Mouse (Mus musculus): ENCODE data around the gene Dlg2. TPM values are rescaled to one million over a fixed set of nuclear protein-coding genes. Genes with fewer than 3 reads are reported as not detected.

Gene Dlg2
- polyA plus RNA-seq, 1 experiment: 89.8 TPM

- WGBS: 54% methylated on average over 2 of the region's 2 CpGs
- TF ChIP-seq CTCF (IDR thresholded peaks at IDR 0.05; ENCODE audit: borderline replicate concordance, insufficient read depth, low read depth, low read length): no peak
- TF ChIP-seq POLR2A (IDR thresholded peaks at IDR 0.05; ENCODE audit: borderline replicate concordance, insufficient read depth, low read length): no peak
- no peaks in the 10 kb centered on the region for H3K27me3 ChIP-seq (ENCODE audit: control insufficient read depth, insufficient read depth, low read length)
- H3K4me3 ChIP-seq (replicated peaks; ENCODE audit: insufficient read depth, low read depth, low read length): no peak overlapping the region
- H3K27ac ChIP-seq (ENCODE audit: insufficient read depth, low read length): no peak overlapping the region
- no peak for DNase-seq
- H3K4me1 ChIP-seq (ENCODE audit: control insufficient read depth, insufficient read depth, low read length): no peaks in the 10 kb centered on the region
Observed at GRCm38 (mm10) chr7:91161643-91162175, 685.2 kb downstream of the Dlg2 start.

DNA sequence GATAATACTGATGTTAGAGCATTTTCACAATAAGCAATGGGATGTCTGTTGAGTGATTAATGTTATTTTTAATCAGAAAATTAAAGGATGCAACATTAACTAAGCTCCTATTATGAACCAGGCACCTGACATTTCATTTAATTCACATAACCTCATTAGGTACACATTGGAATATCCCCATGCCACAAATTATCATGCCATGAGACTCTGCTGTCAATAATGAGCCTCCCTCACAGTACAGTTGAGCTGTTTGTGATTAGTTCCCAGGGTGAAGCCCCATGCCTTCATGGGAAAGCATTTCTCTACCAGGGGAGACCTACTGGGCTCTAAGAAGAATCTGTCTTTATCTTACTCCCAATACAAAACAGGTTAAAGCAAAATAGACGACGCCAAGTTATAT, 697.1 kb downstream of the Dlg2 start:
- no peak for DNase-seq
- no peak overlapping the region for H3K27ac ChIP-seq (ENCODE audit: insufficient read depth, low read length)
- no peak overlapping the region for H3K4me3 ChIP-seq (replicated peaks; ENCODE audit: insufficient read depth, low read depth, low read length)
- WGBS: 91% methylated on average over 2 of the region's 2 CpGs
- H3K27me3 ChIP-seq (ENCODE audit: control insufficient read depth, insufficient read depth, low read length): no peaks in the 10 kb centered on the region
- TF ChIP-seq POLR2A (IDR thresholded peaks at IDR 0.05; ENCODE audit: borderline replicate concordance, insufficient read depth, low read length): no peak
- TF ChIP-seq CTCF (IDR thresholded peaks at IDR 0.05; ENCODE audit: borderline replicate concordance, insufficient read depth, low read depth, low read length): no peak
- H3K4me1 ChIP-seq (ENCODE audit: control insufficient read depth, insufficient read depth, low read length): no peaks in the 10 kb centered on the region

GRCm38 (mm10) chr7:91188211-91188610, 711.7 kb downstream of the Dlg2 start:
- H3K4me1 ChIP-seq (ENCODE audit: control insufficient read depth, insufficient read depth, low read length): no peaks in the 10 kb centered on the region
- no peak for DNase-seq
- TF ChIP-seq CTCF (IDR thresholded peaks at IDR 0.05; ENCODE audit: borderline replicate concordance, insufficient read depth, low read depth, low read length): no peak
- TF ChIP-seq POLR2A (IDR thresholded peaks at IDR 0.05; ENCODE audit: borderline replicate concordance, insufficient read depth, low read length): no peak
- H3K27ac ChIP-seq (ENCODE audit: insufficient read depth, low read length): no peak overlapping the region
- WGBS: 93% methylated on average over 2 of the region's 2 CpGs
- no peaks in the 10 kb centered on the region for H3K27me3 ChIP-seq (ENCODE audit: control insufficient read depth, insufficient read depth, low read length)
- no peak overlapping the region for H3K4me3 ChIP-seq (replicated peaks; ENCODE audit: insufficient read depth, low read depth, low read length)

GRCm38 (mm10) chr7:91199372-91199771, 722.9 kb downstream of the Dlg2 start:
- no peak for DNase-seq
- 67% methylated on average over 1 of the region's 1 CpGs for WGBS
- Histone ChIP-seq H3K27me3 (ENCODE audit: control insufficient read depth, insufficient read depth, low read length) (no peaks in the 10 kb centered on the region), H3K27ac (ENCODE audit: insufficient read depth, low read length) (no peak overlapping the region), H3K4me1 (ENCODE audit: control insufficient read depth, insufficient read depth, low read length) (no peaks in the 10 kb centered on the region), H3K4me3 (replicated peaks; ENCODE audit: insufficient read depth, low read depth, low read length) (no peak overlapping the region)
- TF ChIP-seq POLR2A (IDR thresholded peaks at IDR 0.05; ENCODE audit: borderline replicate concordance, insufficient read depth, low read length) (no peak), CTCF (IDR thresholded peaks at IDR 0.05; ENCODE audit: borderline replicate concordance, insufficient read depth, low read depth, low read length) (no peak)

DNA sequence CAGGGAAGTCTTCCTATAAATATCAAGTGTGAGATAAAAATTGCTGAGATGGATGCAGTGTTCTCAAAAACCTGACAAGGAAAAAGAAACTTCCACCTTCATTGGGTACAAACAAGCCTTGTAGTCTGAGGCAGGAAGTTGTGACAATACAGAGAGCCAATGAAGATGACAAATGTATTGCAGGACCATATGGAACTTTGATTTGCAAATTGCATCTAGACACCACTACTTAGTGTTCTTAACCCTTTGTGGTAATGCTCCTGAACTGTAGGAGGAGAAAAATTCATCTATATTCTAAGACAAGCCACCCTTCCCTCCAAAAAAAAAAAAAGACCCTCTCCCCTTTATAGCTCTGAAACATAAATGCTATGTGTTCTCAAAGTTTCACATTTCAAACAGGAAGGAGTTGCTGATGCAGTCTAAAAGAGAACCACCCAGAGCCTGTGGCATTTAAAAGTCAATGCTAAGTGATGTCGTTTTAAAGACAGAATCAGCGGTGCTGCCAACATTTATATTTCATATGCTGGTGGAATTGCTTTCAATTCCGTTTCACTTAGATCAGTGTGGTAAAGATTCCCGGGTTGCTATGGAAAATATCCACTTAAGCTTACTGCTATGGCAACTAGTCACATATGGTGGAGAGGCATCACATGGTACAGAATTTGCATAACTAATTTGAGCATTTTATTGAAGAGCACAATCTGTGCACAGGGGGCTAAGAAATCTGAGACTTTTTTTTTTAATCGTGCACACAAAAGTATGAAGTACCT, 731.8 kb downstream of the Dlg2 start:
- DNase-seq: no peak
- Histone ChIP-seq H3K4me1 (ENCODE audit: control insufficient read depth, insufficient read depth, low read length) (no peaks in the 10 kb centered on the region), H3K4me3 (replicated peaks; ENCODE audit: insufficient read depth, low read depth, low read length) (no peak overlapping the region), H3K27me3 (ENCODE audit: control insufficient read depth, insufficient read depth, low read length) (no peaks in the 10 kb centered on the region), H3K27ac (ENCODE audit: insufficient read depth, low read length) (no peak overlapping the region)
- TF ChIP-seq CTCF (IDR thresholded peaks at IDR 0.05; ENCODE audit: borderline replicate concordance, insufficient read depth, low read depth, low read length) (no peak), POLR2A (IDR thresholded peaks at IDR 0.05; ENCODE audit: borderline replicate concordance, insufficient read depth, low read length) (no peak)
- WGBS: 22% methylated on average over 5 of the region's 5 CpGs

DNA sequence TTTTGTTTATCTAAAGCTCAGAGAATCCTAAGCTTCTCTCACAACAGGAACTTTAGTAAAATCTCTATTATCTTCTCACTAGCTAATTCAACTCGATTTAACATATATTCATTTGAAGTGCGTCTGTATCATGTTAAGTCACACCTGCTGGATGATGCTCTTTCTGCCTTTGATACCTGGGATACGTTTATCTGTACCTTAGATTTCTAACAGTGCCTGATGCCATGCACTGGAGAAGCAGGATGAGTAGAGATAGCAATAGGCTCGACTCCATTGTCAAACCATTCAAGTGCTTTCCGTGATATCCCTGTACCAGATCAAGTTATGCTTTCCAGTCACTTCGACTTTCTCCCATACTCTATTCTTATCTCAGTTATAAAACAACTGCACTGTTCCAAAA, 732.5 kb downstream of the Dlg2 start:
- no peak for DNase-seq
- no peak overlapping the region for H3K4me3 ChIP-seq (replicated peaks; ENCODE audit: insufficient read depth, low read depth, low read length)

GRCm38 (mm10) chr7:91212236-91212635, 735.8 kb downstream of the Dlg2 start:
- Histone ChIP-seq H3K27ac (ENCODE audit: insufficient read depth, low read length) (no peak overlapping the region), H3K4me1 (ENCODE audit: control insufficient read depth, insufficient read depth, low read length) (no peaks in the 10 kb centered on the region), H3K27me3 (ENCODE audit: control insufficient read depth, insufficient read depth, low read length) (no peaks in the 10 kb centered on the region), H3K4me3 (replicated peaks; ENCODE audit: insufficient read depth, low read depth, low read length) (no peak overlapping the region)
- DNase-seq: no peak
- no peak for TF ChIP-seq POLR2A (IDR thresholded peaks at IDR 0.05; ENCODE audit: borderline replicate concordance, insufficient read depth, low read length)
- TF ChIP-seq CTCF (IDR thresholded peaks at IDR 0.05; ENCODE audit: borderline replicate concordance, insufficient read depth, low read depth, low read length): no peak
- 69% methylated on average over 1 of the region's 1 CpGs for WGBS

More for the DNA sequence above, 732.5 kb downstream of the Dlg2 start:
- TF ChIP-seq POLR2A (IDR thresholded peaks at IDR 0.05; ENCODE audit: borderline replicate concordance, insufficient read depth, low read length) (no peak), CTCF (IDR thresholded peaks at IDR 0.05; ENCODE audit: borderline replicate concordance, insufficient read depth, low read depth, low read length) (no peak)
- H3K27me3 ChIP-seq (ENCODE audit: control insufficient read depth, insufficient read depth, low read length): no peaks in the 10 kb centered on the region
- WGBS: 82% methylated on average over 6 of the region's 6 CpGs
- no peak overlapping the region for H3K27ac ChIP-seq (ENCODE audit: insufficient read depth, low read length)
- H3K4me1 ChIP-seq (ENCODE audit: control insufficient read depth, insufficient read depth, low read length): no peaks in the 10 kb centered on the region

DNA sequence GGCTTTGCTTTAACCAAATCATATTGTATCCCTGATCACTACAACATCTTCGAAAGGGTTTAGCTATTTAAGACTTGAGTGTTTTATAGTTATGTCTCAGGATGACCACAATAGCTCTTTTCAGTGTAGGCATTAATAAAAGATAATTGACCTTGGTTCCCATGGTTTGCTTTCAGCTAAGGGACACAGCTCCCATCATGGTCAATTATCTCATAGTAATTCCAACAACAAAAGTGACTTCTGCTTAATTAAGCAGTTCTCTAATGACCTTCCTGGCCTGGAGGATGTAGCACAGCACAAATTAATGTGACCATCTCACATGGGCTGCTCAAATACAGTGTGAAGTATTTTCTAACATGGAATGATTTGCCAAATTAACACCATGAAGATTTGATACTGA, 738.4 kb downstream of the Dlg2 start:
- Histone ChIP-seq H3K4me3 (replicated peaks; ENCODE audit: insufficient read depth, low read depth, low read length) (no peak overlapping the region), H3K27me3 (ENCODE audit: control insufficient read depth, insufficient read depth, low read length) (no peaks in the 10 kb centered on the region), H3K4me1 (ENCODE audit: control insufficient read depth, insufficient read depth, low read length) (peaks cover 6% of the 10 kb centered on the region; the same call in 1 of the 2 replicates), H3K27ac (ENCODE audit: insufficient read depth, low read length) (no peak overlapping the region)
- TF ChIP-seq CTCF (IDR thresholded peaks at IDR 0.05; ENCODE audit: borderline replicate concordance, insufficient read depth, low read depth, low read length) (no peak), POLR2A (IDR thresholded peaks at IDR 0.05; ENCODE audit: borderline replicate concordance, insufficient read depth, low read length) (no peak)
- no peak for DNase-seq
- WGBS: 77% methylated on average over 1 of the region's 1 CpGs
